Mouse (Mus musculus): ENCODE data around the gene Alms1.
"Not testable (repeated sequence)": the region's sequence is repeated elsewhere in the genome, so short reads cannot be mapped to it uniquely, and the experiment has no call there.

- not testable (repeated sequence) for TF ChIP-seq CTCF (conservative IDR thresholded peaks at IDR 0.05 in 1 of 2, IDR thresholded peaks at IDR 0.05 in 1 of 2; ENCODE audit: low read depth in 2 of 2, low read length in 2 of 2); MAZ (IDR thresholded peaks at IDR 0.05; ENCODE audit: low read depth, low read length); EP300 (IDR thresholded peaks at IDR 0.05; ENCODE audit: low read length)
Observed at GRCm38 (mm10) chr6:85709607-85710006, 122.3 kb downstream of the Alms1 start.

Data from CH12.LX (cell line).